Mouse (Mus musculus) stomach, postnatal 0 days (tissue): ENCODE measurements at regions not wholly inside any gene's neighbourhood (a gene's known extent, or its start where the extent isn't known, plus 50 kb on each side); places are given as distances from the start of the nearest gene placed in this dataset.

Experiments used
- ATAC-seq: fragments of 200-750 bp; cut with Nextera tagmentation; 2 replicates; pipeline ENCODE4 v1.8.0; 2017; ENCODE audit not compliant: low FRiP score, low TSS enrichment
- DNase-seq: peaks from one replicate; pipeline ENCODE4 v3.0.0-alpha.2; 2016; ENCODE audit warnings: low spot score
- H3K27ac ChIP-seq: fragments of 300-500 bp; sonication (generic); replicated peaks from 2 replicates; pipeline ENCODE4 v1.5.1; 2014; ENCODE audit warnings: mild to moderate bottlenecking, control low read depth
- H3K27me3 ChIP-seq: fragments of 300-500 bp; sonication (generic); 2 replicates; pipeline ENCODE4 v1.6.1; 2014; ENCODE audit warnings: low read length; ENCODE audit not compliant: control insufficient read depth, insufficient read depth
- H3K36me3 ChIP-seq: fragments of 300-500 bp; sonication (generic); 2 replicates; pipeline ENCODE4 v1.6.1; 2014; ENCODE audit warnings: low read length, mixed read lengths; ENCODE audit not compliant: control insufficient read depth, insufficient read depth
- H3K4me1 ChIP-seq: fragments of 300-500 bp; sonication (generic); replicated peaks from 2 replicates; pipeline ENCODE4 v1.6.1; 2014; ENCODE audit warnings: antibody characterized with exemption; ENCODE audit not compliant: control insufficient read depth, insufficient read depth
- H3K4me2 ChIP-seq: fragments of 300-500 bp; sonication (generic); replicated peaks from 2 replicates; pipeline ENCODE4 v1.6.1; 2014; ENCODE audit warnings: low read depth, mild to moderate bottlenecking, control low read depth, moderate library complexity
- H3K4me3 ChIP-seq: fragments of 300-500 bp; sonication (generic); 2 replicates; pipeline ENCODE4 v1.5.1; 2014; ENCODE audit warnings: low read depth, low read length, control low read depth
- H3K9ac ChIP-seq: fragments of 300-500 bp; sonication (generic); 2 replicates; pipeline ENCODE4 v1.6.1; 2014; ENCODE audit warnings: mild to moderate bottlenecking, low read length, control low read depth, mixed read lengths
- H3K9me3 ChIP-seq: fragments of 300-500 bp; sonication (generic); 2 replicates; pipeline ENCODE4 v1.6.1; 2016; ENCODE audit warnings: low read length; ENCODE audit not compliant: control insufficient read depth
- CTCF ChIP-seq: IDR thresholded peaks from 2 replicates; pipeline ENCODE4 v1.5.1; 2016; ENCODE audit warnings: antibody characterized with exemption, low read depth, mild to moderate bottlenecking, moderate library complexity
- EP300 ChIP-seq: optimal IDR thresholded peaks from 2 replicates; pipeline ENCODE3; 2016; ENCODE audit warnings: antibody characterized with exemption
- WGBS: fragments of 180-500 bp; shearing (Covaris S2); extraction: QIAGEN DNeasy Blood & Tissue Kit; methylation state at CpG from one replicate; pipeline ENCODE4 v1.1.7; 2014; 5-methylcytosine and 5-hydroxymethylcytosine counted together

GRCm38 (mm10) chr2:71623134-71623533 is 76.6 kb upstream of the Dlx2 start:
- Histone ChIP-seq H3K27ac (0 out of 2 replicates have a peak overlapping the region, but pooled peaks have one; percentile 18), H3K9me3 (no peaks in the 10 kb centered on the region), H3K4me3 (no peak overlapping the region), H3K9ac (no peak overlapping the region), H3K4me1 (no peaks in the 10 kb centered on the region), H3K36me3 (no peaks in the 10 kb centered on the region), H3K27me3 (no peaks in the 10 kb centered on the region), H3K4me2 (no peak overlapping the region)
- 61% methylated on average over 2 of the region's 2 CpGs for WGBS
- no peak for DNase-seq
- no peak for TF ChIP-seq EP300
- TF ChIP-seq CTCF = no peak
- peak; percentile 58; the same call in 1 of the 2 replicates for ATAC-seq

DNA sequence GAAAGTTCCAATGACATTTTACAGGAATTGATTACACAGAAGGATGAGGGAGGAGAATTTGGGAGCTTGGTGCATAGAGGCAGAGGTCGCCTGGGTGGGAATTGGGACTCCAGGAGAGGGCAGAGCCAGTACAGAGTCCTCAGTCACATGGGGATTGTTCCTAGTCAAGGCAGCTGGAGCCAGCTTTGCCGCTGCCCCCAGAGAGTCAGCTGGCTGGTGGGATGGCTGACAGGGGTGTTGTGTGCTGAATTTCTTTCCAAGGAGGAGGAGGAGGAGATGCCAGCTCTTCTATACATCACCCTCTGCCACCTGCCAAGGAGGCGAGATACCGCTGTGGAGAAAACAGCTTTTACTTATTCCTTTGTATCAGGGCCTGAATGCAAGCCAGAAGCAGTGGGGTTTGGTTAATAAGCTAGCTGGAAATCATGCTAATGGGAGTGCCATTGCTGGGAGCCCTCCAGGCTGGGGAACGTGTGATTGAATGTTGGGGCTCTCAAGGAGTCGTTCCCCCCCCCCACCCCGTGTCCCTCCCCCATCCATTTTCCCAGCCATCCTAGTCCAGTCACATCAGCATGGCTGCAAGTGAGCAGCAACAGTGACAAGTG is 78.8 kb upstream of the Dlx2 start:
- H3K4me2 ChIP-seq = no peak overlapping the region
- H3K4me3 ChIP-seq = no peak overlapping the region
- no peaks in the 10 kb centered on the region for H3K4me1 ChIP-seq
- DNase-seq (no peak), ATAC-seq (no peak)
- H3K27me3 ChIP-seq = no peaks in the 10 kb centered on the region
- H3K27ac ChIP-seq = no peak overlapping the region
- no peak for TF ChIP-seq EP300
- no peak for TF ChIP-seq CTCF
- no peaks in the 10 kb centered on the region for H3K36me3 ChIP-seq
- no peaks in the 10 kb centered on the region for H3K9me3 ChIP-seq
- H3K9ac ChIP-seq = no peak overlapping the region
- whole genome bisulfite sequencing = 76% methylated on average over 6 of the region's 7 CpGs

GRCm38 (mm10) chr2:71626404-71626803 is 79.8 kb upstream of the Dlx2 start:
- Histone ChIP-seq H3K4me3 (no peak overlapping the region), H3K9ac (no peak overlapping the region), H3K4me1 (no peaks in the 10 kb centered on the region), H3K27ac (no peak overlapping the region), H3K27me3 (no peaks in the 10 kb centered on the region), H3K4me2 (0 out of 2 replicates have a peak overlapping the region, but pooled peaks have one; percentile 27), H3K9me3 (no peaks in the 10 kb centered on the region), H3K36me3 (no peaks in the 10 kb centered on the region)
- WGBS = 49% methylated on average over 12 of the region's 12 CpGs
- DNase-seq (peak; percentile 70), ATAC-seq (peak; percentile 59; the same call in 1 of the 2 replicates)
- no peak for TF ChIP-seq EP300
- no peak for TF ChIP-seq CTCF

- H3K27me3 ChIP-seq = no peaks in the 10 kb centered on the region
- no peaks in the 10 kb centered on the region for H3K36me3 ChIP-seq
- DNase-seq = peak; percentile 24
- no peak overlapping the region for H3K9ac ChIP-seq
- ATAC-seq = no peak
- 25% methylated on average over 14 of the region's 14 CpGs for WGBS
- H3K9me3 ChIP-seq = no peaks in the 10 kb centered on the region
- no peak for TF ChIP-seq EP300
- no peak for TF ChIP-seq CTCF
- peak overlapping the region; percentile 5; the same call in 1 of the 2 replicates for H3K4me2 ChIP-seq
- H3K27ac ChIP-seq = no peak overlapping the region
- H3K4me3 ChIP-seq = no peak overlapping the region
- H3K4me1 ChIP-seq = no peaks in the 10 kb centered on the region
Measured at GRCm38 (mm10) chr2:71627097-71627755, 80.7 kb upstream of the Dlx2 start.

- 52% methylated on average over 7 of the region's 7 CpGs for WGBS
- no peak for TF ChIP-seq CTCF
- TF ChIP-seq EP300 = no peak
- DNase-seq = no peak
- Histone ChIP-seq H3K9me3 (no peaks in the 10 kb centered on the region), H3K27ac (no peak overlapping the region), H3K27me3 (no peaks in the 10 kb centered on the region), H3K4me2 (0 out of 2 replicates have a peak overlapping the region, but pooled peaks have one; percentile 60), H3K9ac (no peak overlapping the region), H3K4me3 (no peak overlapping the region), H3K36me3 (no peaks in the 10 kb centered on the region), H3K4me1 (no peaks in the 10 kb centered on the region)
- no peak for ATAC-seq
Measured at GRCm38 (mm10) chr2:71628821-71629220, 82.3 kb upstream of the Dlx2 start.
